Mouse (Mus musculus): ENCODE measurements at regions not wholly inside any gene's neighbourhood (a gene's known extent, or its start where the extent isn't known, plus 50 kb on each side); places are given as distances from the start of the nearest gene placed in this dataset.

DNA sequence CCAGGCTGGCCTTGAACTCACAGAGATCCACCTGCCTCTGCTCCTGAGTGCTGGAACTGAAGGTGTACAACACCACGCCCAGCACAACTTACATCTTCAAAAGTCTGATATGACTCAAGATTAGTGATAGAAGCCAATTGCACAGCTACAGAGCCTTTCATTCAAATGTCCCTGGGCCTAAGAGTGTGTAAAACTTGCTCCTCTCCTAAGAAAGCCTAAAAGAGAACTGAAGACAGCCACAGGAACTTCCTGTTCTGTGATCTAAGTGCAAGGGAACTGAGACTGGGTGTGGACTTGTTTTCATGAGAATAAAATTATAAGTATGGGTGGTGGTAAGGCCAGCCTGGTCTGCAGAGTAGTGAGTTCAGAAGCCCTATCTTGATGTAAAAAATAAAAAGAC, 52.5 kb upstream of the Kdm7a start:
- no peak overlapping the region for H3K9ac ChIP-seq
- no peaks in the 10 kb centered on the region for H3K27me3 ChIP-seq
- H3K36me3 ChIP-seq: no peaks in the 10 kb centered on the region
- 83% methylated on average over 1 of the region's 1 CpGs for WGBS
- H3K4me1 ChIP-seq (replicated peaks): peaks cover 23% of the 10 kb centered on the region
- no peak for ATAC-seq (replicated peaks; ENCODE audit: insufficient number of reproducible peaks, insufficient read depth, low FRiP score, low read depth)
- H3K4me3 ChIP-seq: no peak overlapping the region
- no peak overlapping the region for H3K4me2 ChIP-seq
- no peaks in the 10 kb centered on the region for H3K9me3 ChIP-seq (replicated peaks)
- H3K27ac ChIP-seq: no peak overlapping the region

DNA sequence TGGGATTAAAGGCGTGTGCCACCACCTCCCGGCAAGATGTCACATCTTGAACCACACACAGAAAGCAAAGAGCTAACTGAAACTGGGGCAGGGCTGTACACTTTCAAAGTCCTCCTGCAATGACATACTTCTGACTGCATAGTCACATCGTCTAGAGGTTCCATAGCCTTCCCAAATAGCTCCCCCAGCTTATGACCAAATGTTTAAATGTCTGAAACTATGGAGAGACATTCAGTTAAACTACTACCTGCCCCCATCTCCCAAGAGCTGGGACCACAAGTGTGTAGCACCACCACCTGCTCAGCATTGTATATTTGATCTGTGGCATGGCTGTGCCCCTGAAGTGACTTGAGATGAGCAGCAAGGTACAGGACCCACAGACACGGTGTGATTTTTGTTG, 52.1 kb upstream of the Kdm7a start:
- Histone ChIP-seq H3K4me3 (no peak overlapping the region), H3K4me1 (replicated peaks) (peaks cover 20% of the 10 kb centered on the region), H3K9me3 (replicated peaks) (no peaks in the 10 kb centered on the region), H3K27ac (no peak overlapping the region), H3K27me3 (no peaks in the 10 kb centered on the region), H3K4me2 (no peak overlapping the region), H3K36me3 (no peaks in the 10 kb centered on the region), H3K9ac (no peak overlapping the region)
- WGBS: 87% methylated on average over 4 of the region's 4 CpGs
- no peak for ATAC-seq (replicated peaks; ENCODE audit: insufficient number of reproducible peaks, insufficient read depth, low FRiP score, low read depth)

DNA sequence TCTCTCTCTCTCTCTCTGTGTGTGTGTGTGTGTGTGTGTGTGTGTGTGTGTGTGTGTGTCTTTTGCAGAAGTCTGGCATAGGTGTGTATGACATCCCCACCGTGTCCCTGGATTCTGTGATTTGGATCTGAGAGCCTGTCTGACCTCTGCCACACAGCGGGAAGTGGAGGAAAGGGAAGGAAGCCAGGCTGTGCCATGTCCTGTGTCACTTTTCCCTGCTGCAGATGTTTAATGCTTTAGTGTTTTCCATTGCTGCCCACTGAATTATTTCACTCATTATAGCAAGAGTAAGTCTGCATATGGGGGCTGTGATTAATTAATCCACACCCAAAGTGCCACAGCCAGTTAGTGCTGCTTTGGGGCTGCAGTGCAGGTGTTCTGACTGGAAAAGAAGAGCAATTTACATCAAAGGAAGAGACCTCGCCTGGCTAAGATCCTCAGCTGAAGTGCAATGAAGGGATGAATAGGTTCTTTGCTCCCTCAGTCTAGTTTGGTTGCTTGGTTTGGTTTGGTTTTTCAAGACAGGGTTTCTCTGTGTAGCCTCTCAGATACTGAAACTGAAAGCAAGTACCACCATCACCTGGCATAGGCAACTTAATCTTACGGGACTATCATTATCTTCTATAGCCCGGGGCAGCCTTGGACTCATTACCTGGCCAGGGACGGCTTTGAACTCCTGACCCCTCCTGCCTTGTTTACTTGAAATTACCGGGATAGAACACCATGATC, 51.2 kb upstream of the Kdm7a start:
- Histone ChIP-seq H3K4me2 (peak overlapping the region; percentile 98), H3K9me3 (replicated peaks) (no peaks in the 10 kb centered on the region), H3K36me3 (no peaks in the 10 kb centered on the region), H3K27ac (peak overlapping the region; percentile 54; the same call in 1 of the 2 replicates), H3K4me1 (replicated peaks) (peaks cover 19% of the 10 kb centered on the region), H3K27me3 (no peaks in the 10 kb centered on the region), H3K4me3 (peak overlapping the region; percentile 60), H3K9ac (no peak overlapping the region)
- ATAC-seq (replicated peaks; ENCODE audit: insufficient number of reproducible peaks, insufficient read depth, low FRiP score, low read depth): no peak
- WGBS: 48% methylated on average over 7 of the region's 7 CpGs

DNA sequence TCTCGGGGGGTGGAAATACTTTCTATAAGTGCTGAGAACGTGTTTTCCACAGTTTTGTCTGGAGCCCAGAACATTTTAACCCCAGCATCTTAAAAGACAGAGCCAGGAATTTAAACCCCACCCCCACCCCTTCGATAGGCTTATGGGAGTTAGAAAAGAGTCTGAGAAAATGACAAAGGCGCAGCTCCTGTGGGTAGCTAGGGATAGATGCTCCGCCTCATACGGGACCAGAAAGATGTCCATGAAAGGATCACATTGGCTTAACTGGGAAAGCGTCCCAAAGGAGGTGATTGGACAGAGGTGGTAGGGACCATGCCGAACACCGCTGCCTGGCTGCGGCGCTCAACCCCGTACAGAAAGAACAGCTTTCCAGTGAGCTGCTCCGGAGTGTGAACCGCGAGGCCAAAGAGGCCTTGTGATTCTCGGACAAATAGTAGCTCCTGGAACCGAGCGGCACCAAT, 50.6 kb upstream of the Kdm7a start:
- Histone ChIP-seq H3K4me2 (peak overlapping the region; percentile 98), H3K36me3 (no peaks in the 10 kb centered on the region), H3K27me3 (no peaks in the 10 kb centered on the region), H3K27ac (peak overlapping the region; percentile 54), H3K4me3 (peak overlapping the region; percentile 60), H3K9me3 (replicated peaks) (no peaks in the 10 kb centered on the region), H3K9ac (peak overlapping the region; percentile 55), H3K4me1 (replicated peaks) (peaks cover 19% of the 10 kb centered on the region)
- WGBS: under 1% methylated on average over 18 of the region's 18 CpGs
- peak; percentile 34; the same call in 1 of the 2 replicates for ATAC-seq (replicated peaks; ENCODE audit: insufficient number of reproducible peaks, insufficient read depth, low FRiP score, low read depth)

DNA sequence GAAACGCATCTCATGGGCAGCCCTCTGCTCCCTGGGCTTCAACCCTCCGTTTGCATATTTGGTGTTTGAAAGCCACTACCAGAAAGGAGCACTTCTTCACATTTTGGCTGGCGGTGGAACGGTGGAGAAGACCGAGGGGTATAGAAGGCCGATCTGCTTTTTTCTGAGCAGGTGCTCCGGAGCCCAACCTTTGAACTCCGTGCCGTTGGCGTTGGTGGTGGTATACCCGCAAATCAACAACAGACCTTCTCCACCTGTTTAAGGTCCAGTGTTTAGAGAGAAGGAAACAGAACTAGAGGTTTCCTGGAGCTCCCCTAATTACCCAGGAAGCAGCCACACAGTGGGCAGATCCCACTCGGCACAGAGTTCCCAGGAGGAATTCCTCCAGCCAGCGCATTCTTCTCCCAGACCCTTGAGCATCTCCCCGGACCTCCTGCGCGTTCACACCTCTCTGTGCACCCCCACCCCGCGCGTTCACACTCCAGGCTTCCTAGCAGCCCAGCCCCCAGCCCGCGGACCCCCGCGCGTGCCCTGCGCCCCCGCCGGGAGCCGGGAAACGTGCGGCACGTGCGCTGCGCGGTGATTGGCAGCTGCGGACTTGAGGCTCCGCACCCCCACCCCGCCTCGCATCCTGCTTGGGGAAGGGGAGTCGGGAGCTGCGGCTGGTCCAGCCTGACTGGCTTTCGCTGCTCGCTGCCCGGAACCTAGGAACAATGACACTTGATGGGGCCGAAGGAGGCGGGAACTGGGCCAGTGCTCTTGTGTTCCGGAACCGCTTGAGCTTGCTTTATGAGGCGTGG, 49.9 kb upstream of the Kdm7a start:
- Histone ChIP-seq H3K4me1 (replicated peaks) (peaks cover 19% of the 10 kb centered on the region), H3K36me3 (no peaks in the 10 kb centered on the region), H3K4me2 (peak overlapping the region; percentile 98), H3K9ac (peak overlapping the region; percentile 55), H3K27me3 (no peaks in the 10 kb centered on the region), H3K27ac (peak overlapping the region; percentile 54), H3K4me3 (peak overlapping the region; percentile 60), H3K9me3 (replicated peaks) (no peaks in the 10 kb centered on the region)
- 5% methylated on average over 48 of the region's 48 CpGs for WGBS
- ATAC-seq (replicated peaks; ENCODE audit: insufficient number of reproducible peaks, insufficient read depth, low FRiP score, low read depth): peak; percentile 44; the same call in 1 of the 2 replicates
